Mouse (Mus musculus) limb, embryonic 14.5 days (tissue): ENCODE results near the gene D630023F18Rik. TPM values are rescaled to one million over a fixed set of nuclear protein-coding genes. Genes with fewer than 3 reads are reported as not detected.

Experiments
- ATAC-seq: fragments of 200-750 bp; cut with Nextera tagmentation; 2 replicates; pipeline ENCODE4 v1.8.0; 2017; ENCODE audit warnings: low read depth, moderate number of reproducible peaks, moderate TSS enrichment; ENCODE audit not compliant: low FRiP score
- DNase-seq: peaks from one replicate; pipeline ENCODE4 v3.0.0-alpha.2; 2015; ENCODE audit warnings: low spot score
- H3K27ac ChIP-seq: fragments of 300-500 bp; sonication (generic); replicated peaks from 2 replicates; pipeline ENCODE4 v1.5.1; 2014; ENCODE audit warnings: low read depth, mild to moderate bottlenecking, low read length, moderate library complexity, mixed read lengths
- H3K27me3 ChIP-seq: fragments of 300-500 bp; sonication (generic); 2 replicates; pipeline ENCODE4 v1.6.1; 2014; ENCODE audit warnings: low read length, mixed read lengths; ENCODE audit not compliant: control insufficient read depth, insufficient read depth
- H3K36me3 ChIP-seq: fragments of 300-500 bp; sonication (generic); 2 replicates; pipeline ENCODE4 v1.6.1; 2014; ENCODE audit warnings: mild to moderate bottlenecking, low read length, moderate library complexity, mixed read lengths; ENCODE audit not compliant: control insufficient read depth, insufficient read depth
- H3K4me1 ChIP-seq: fragments of 300-500 bp; sonication (generic); 2 replicates; pipeline ENCODE4 v1.6.1; 2014; ENCODE audit warnings: antibody characterized with exemption, low read length, mixed read lengths; ENCODE audit not compliant: control insufficient read depth, insufficient read depth
- H3K4me2 ChIP-seq: fragments of 300-500 bp; sonication (generic); replicated peaks from 2 replicates; pipeline ENCODE4 v1.6.1; 2014; ENCODE audit warnings: low read depth, mild to moderate bottlenecking, low read length, moderate library complexity; ENCODE audit not compliant: severe bottlenecking
- H3K4me3 ChIP-seq: fragments of 300-500 bp; sonication (generic); replicated peaks from 2 replicates; pipeline ENCODE4 v1.5.1; 2014; ENCODE audit warnings: low read length
- H3K9ac ChIP-seq: fragments of 300-500 bp; sonication (generic); 2 replicates; pipeline ENCODE4 v1.6.1; 2014; ENCODE audit warnings: mild to moderate bottlenecking, low read depth, low read length, moderate library complexity; ENCODE audit not compliant: severe bottlenecking
- H3K9me3 ChIP-seq: fragments of 300-500 bp; sonication (generic); 2 replicates; pipeline ENCODE4 v1.6.1; 2016; ENCODE audit warnings: low read length; ENCODE audit not compliant: control insufficient read depth
- POLR2A ChIP-seq: fragments of 200-500 bp; IDR thresholded peaks from 2 replicates; pipeline ENCODE4 v1.8.0; 2012; ENCODE audit warnings: inconsistent platforms, mild to moderate bottlenecking, moderate library complexity, borderline replicate concordance; ENCODE audit not compliant: insufficient read depth, insufficient read length; ENCODE audit errors: extremely low read depth
- WGBS: fragments of 180-500 bp; shearing (Covaris S2); extraction: QIAGEN DNeasy Blood & Tissue Kit; methylation state at CpG from one replicate; pipeline ENCODE4 v1.1.7; 2014; 5-methylcytosine and 5-hydroxymethylcytosine counted together
- polyA plus RNA-seq, 2 experiments: library from polyadenylated mRNA; depleted of rRNA in 1 of 2; stranded (reverse) in 1 of 2; unstranded in 1 of 2; fragments of >200 nt; fragmentation: Nextera tagmentation in 1 of 2; extraction: Ambion mirVana in 1 of 2; gene quantifications; 2 replicates each; pipeline versions ENCODE4 v1.2.1 to v1.2.3; 2012 to 2014

D630023F18Rik gene
- polyA plus RNA-seq, 2 experiments = 0.24 to 0.44 TPM

DNA sequence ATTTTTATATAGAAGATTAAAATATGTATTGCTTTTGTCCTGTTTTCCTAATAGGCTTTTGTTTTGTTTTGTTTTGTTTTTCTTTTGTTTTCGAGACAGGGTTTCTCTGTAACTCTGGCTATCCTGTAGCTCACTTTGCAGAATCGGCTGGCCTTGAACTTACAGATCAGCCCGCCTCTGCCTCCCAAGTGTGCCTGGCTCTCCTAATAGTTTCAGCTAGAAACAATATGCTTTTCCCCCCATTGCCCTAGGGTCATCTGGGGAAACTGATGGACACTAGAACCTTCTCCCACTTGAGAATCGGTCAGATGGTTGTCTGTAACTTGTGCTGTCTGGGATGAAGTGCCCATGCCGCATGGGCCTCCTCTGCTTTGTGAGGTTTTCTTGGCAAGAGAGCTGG, 33.1 kb upstream of the D630023F18Rik start:
- DNase-seq = no peak
- Histone ChIP-seq H3K27me3 (no peaks in the 10 kb centered on the region), H3K9ac (no peak overlapping the region), H3K4me3 (no peak overlapping the region), H3K27ac (no peak overlapping the region), H3K4me2 (no peak overlapping the region), H3K9me3 (no peaks in the 10 kb centered on the region), H3K36me3 (peaks cover 33% of the 10 kb centered on the region), H3K4me1 (no peaks in the 10 kb centered on the region)
- TF ChIP-seq POLR2A = no peak
- WGBS = 91% methylated on average over 5 of the region's 5 CpGs
- ATAC-seq = no peak

- no peak for DNase-seq
- Histone ChIP-seq H3K9me3 (no peaks in the 10 kb centered on the region), H3K4me1 (no peaks in the 10 kb centered on the region), H3K36me3 (peaks cover 20% of the 10 kb centered on the region), H3K4me2 (no peak overlapping the region), H3K27ac (no peak overlapping the region), H3K27me3 (no peaks in the 10 kb centered on the region), H3K9ac (no peak overlapping the region), H3K4me3 (no peak overlapping the region)
- no peak for ATAC-seq
- no peak for TF ChIP-seq POLR2A
Observed at GRCm38 (mm10) chr1:65154814-65155213, 31.8 kb upstream of the D630023F18Rik start.

DNA sequence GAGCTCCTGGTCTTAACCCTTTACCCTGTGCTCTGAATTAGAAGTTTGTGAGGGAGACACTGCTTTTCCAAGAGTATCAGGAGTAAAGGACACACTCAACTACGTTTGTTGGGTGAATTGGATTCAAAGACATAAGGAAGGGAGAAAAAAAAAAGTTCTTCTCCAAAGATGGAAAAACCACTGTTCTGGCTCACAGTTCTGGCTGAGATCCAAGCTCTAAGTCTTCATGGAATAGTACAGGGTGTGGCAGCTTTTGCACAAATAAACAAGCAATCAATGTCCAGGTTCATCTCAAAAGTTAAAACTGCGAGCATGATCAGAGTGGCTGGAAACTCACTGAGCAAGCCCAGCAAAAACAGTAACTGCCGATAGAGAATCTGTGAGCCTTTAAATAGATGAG, 25.0 kb upstream of the D630023F18Rik start:
- Histone ChIP-seq H3K36me3 (no peaks in the 10 kb centered on the region), H3K9me3 (no peaks in the 10 kb centered on the region), H3K4me1 (no peaks in the 10 kb centered on the region), H3K27me3 (no peaks in the 10 kb centered on the region), H3K4me2 (no peak overlapping the region), H3K4me3 (no peak overlapping the region), H3K27ac (no peak overlapping the region), H3K9ac (no peak overlapping the region)
- 81% methylated on average over 3 of the region's 3 CpGs for WGBS
- DNase-seq = no peak
- no peak for TF ChIP-seq POLR2A
- ATAC-seq = no peak

DNA sequence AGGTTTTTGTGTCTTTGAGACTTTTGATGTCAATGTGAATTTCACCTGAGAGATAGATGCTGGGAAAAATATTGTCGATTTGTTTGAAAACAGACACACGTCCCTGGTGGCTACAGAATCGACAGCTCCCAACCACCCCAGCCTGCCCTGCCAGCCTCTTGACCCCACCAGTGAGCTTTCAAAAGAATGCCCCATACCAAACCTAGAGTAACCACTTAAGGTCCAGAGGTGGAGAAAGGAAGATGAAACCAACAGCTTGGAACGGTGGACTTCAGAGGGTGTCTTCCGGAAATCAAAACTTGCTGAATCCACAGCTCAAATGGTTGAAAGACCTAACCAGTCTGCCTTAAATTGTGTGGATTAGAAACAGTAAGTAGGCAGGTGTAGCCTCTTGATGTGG, 24.3 kb upstream of the D630023F18Rik start:
- Histone ChIP-seq H3K36me3 (no peaks in the 10 kb centered on the region), H3K4me2 (no peak overlapping the region), H3K9ac (no peak overlapping the region), H3K9me3 (no peaks in the 10 kb centered on the region), H3K27ac (no peak overlapping the region), H3K27me3 (no peaks in the 10 kb centered on the region), H3K4me3 (no peak overlapping the region), H3K4me1 (no peaks in the 10 kb centered on the region)
- DNase-seq (no peak), ATAC-seq (no peak)
- WGBS = 91% methylated on average over 5 of the region's 5 CpGs
- no peak for TF ChIP-seq POLR2A

- Histone ChIP-seq H3K9me3 (no peaks in the 10 kb centered on the region), H3K36me3 (no peaks in the 10 kb centered on the region), H3K4me3 (no peak overlapping the region), H3K4me2 (no peak overlapping the region), H3K4me1 (no peaks in the 10 kb centered on the region), H3K9ac (no peak overlapping the region), H3K27ac (no peak overlapping the region), H3K27me3 (no peaks in the 10 kb centered on the region)
- ATAC-seq (no peak), DNase-seq (no peak)
- 45% methylated on average over 2 of the region's 2 CpGs for WGBS
- TF ChIP-seq POLR2A = no peak
Observed at GRCm38 (mm10) chr1:65146601-65147000, 23.6 kb upstream of the D630023F18Rik start.

DNA sequence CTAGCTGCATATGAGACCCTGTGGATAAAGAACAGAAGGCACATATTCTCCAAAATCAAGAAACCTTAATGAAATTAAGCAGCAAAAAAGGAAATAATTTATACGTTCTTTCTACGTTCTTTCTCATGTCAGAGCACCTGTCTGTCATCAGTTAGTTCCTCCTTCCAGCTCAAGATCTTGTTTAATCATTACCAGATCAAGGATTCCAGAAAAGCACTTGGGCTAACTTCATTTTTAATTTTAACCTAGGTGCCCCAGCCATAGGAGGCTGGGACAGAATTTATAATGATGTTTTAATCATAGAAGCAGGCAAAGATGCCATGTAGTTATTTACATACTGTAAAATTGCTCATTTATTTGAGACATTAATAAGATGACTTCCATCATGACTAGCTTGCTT, 21.8 kb upstream of the D630023F18Rik start:
- 74% methylated on average over 2 of the region's 2 CpGs for WGBS
- Histone ChIP-seq H3K9me3 (no peaks in the 10 kb centered on the region), H3K4me1 (no peaks in the 10 kb centered on the region), H3K36me3 (no peaks in the 10 kb centered on the region), H3K27ac (no peak overlapping the region), H3K27me3 (no peaks in the 10 kb centered on the region), H3K4me2 (no peak overlapping the region), H3K9ac (no peak overlapping the region), H3K4me3 (no peak overlapping the region)
- ATAC-seq (no peak), DNase-seq (no peak)
- no peak for TF ChIP-seq POLR2A
